Mouse (Mus musculus) neural tube, embryonic 14.5 days (tissue): ENCODE measurements around the gene Cox7a1. TPM values are rescaled to one million over a fixed set of nuclear protein-coding genes. Genes with fewer than 3 reads are reported as not detected.
"Not testable (repeated sequence)": the region's sequence is repeated elsewhere in the genome, so short reads cannot be mapped to it uniquely, and the experiment has no call there.

Experiments used
- ATAC-seq: fragments of 200-750 bp; cut with Nextera tagmentation; 2 replicates; pipeline ENCODE4 v1.8.0; 2017; ENCODE audit warnings: low read depth, mild to moderate bottlenecking, moderate TSS enrichment, moderate library complexity
- H3K27ac ChIP-seq: fragments of 300-500 bp; sonication (generic); 2 replicates; pipeline ENCODE4 v1.5.1; 2014; ENCODE audit warnings: low read depth, mild to moderate bottlenecking, control low read depth, low read length, moderate library complexity, mixed read lengths
- H3K27me3 ChIP-seq: fragments of 300-500 bp; sonication (generic); 2 replicates; pipeline ENCODE4 v1.6.1; 2014; ENCODE audit warnings: low read length; ENCODE audit not compliant: control insufficient read depth, insufficient read depth
- H3K36me3 ChIP-seq: fragments of 300-500 bp; sonication (generic); 2 replicates; pipeline ENCODE4 v1.6.1; 2014; ENCODE audit warnings: low read length, mixed read lengths; ENCODE audit not compliant: control insufficient read depth, insufficient read depth
- H3K4me1 ChIP-seq: fragments of 300-500 bp; sonication (generic); 2 replicates; pipeline ENCODE4 v1.6.1; 2014; ENCODE audit warnings: low read length; ENCODE audit not compliant: control insufficient read depth, insufficient read depth
- H3K4me2 ChIP-seq: fragments of 300-500 bp; sonication (generic); 2 replicates; pipeline ENCODE4 v1.6.1; 2014; ENCODE audit warnings: mild to moderate bottlenecking, low read depth, low read length, control low read depth
- H3K4me3 ChIP-seq: fragments of 300-500 bp; sonication (generic); 2 replicates; pipeline ENCODE4 v1.5.1; 2014; ENCODE audit warnings: low read depth, low read length, control low read depth, mixed read lengths
- H3K9ac ChIP-seq: fragments of 300-500 bp; sonication (generic); replicated peaks from 2 replicates; pipeline ENCODE4 v1.6.1; 2014; ENCODE audit warnings: low read depth, mild to moderate bottlenecking, control low read depth, low read length, mixed read lengths
- H3K9me3 ChIP-seq: fragments of 300-500 bp; sonication (generic); 2 replicates; pipeline ENCODE4 v1.6.1; 2016; ENCODE audit warnings: low read length; ENCODE audit not compliant: control insufficient read depth
- WGBS: fragments of 180-500 bp; shearing (Covaris S2); extraction: QIAGEN DNeasy Blood & Tissue Kit; methylation state at CpG from one replicate; pipeline ENCODE4 v1.1.7; 2014; 5-methylcytosine and 5-hydroxymethylcytosine counted together
- polyA plus RNA-seq: library from polyadenylated mRNA; unstranded; fragments of >200 nt; fragmentation: Nextera tagmentation; extraction: Ambion mirVana; gene quantifications from 2 replicates; pipeline ENCODE4 v1.2.1, GENCODE M21; 2014

Gene Cox7a1
- polyA plus RNA-seq, 1 experiment from 2014 or later, result 4.7 TPM

GRCm38 (mm10) chr7:30195461-30195860 is 11.5 kb downstream of the Cox7a1 start:
- no peak for ATAC-seq
- H3K36me3 ChIP-seq, result peaks cover 15% of the 10 kb centered on the region; the same call in 1 of the 2 replicates
- peak overlapping the region; percentile 80 for H3K4me3 ChIP-seq
- H3K4me2 ChIP-seq, result peak overlapping the region; percentile 87
- peaks cover 15% of the 10 kb centered on the region for H3K4me1 ChIP-seq
- no peaks in the 10 kb centered on the region for H3K27me3 ChIP-seq
- H3K9ac ChIP-seq, result peak overlapping the region; percentile 28; the same call in 1 of the 2 replicates
- no peak overlapping the region; the same call in 1 of the 2 replicates for H3K27ac ChIP-seq
- WGBS, result 65% methylated on average over 6 of the region's 6 CpGs
- H3K9me3 ChIP-seq, result no peaks in the 10 kb centered on the region

GRCm38 (mm10) chr7:30196171-30196570 is 12.2 kb downstream of the Cox7a1 start:
- Histone ChIP-seq H3K4me2 (no peak overlapping the region), H3K27me3 (no peaks in the 10 kb centered on the region), H3K9ac (no peak overlapping the region), H3K27ac (no peak overlapping the region), H3K9me3 (no peaks in the 10 kb centered on the region), H3K4me1 (peaks cover 15% of the 10 kb centered on the region), H3K36me3 (peaks cover 8% of the 10 kb centered on the region; the same call in 1 of the 2 replicates), H3K4me3 (no peak overlapping the region)
- WGBS, result 85% methylated on average over 6 of the region's 6 CpGs
- no peak for ATAC-seq

- Histone ChIP-seq H3K27me3 (no peaks in the 10 kb centered on the region), H3K4me2 (no peak overlapping the region), H3K9me3 (no peaks in the 10 kb centered on the region), H3K27ac (no peak overlapping the region), H3K36me3 (no peaks in the 10 kb centered on the region), H3K4me1 (peaks cover 14% of the 10 kb centered on the region), H3K9ac (no peak overlapping the region), H3K4me3 (no peak overlapping the region)
- ATAC-seq, result no peak
- WGBS, result 69% methylated on average over 5 of the region's 5 CpGs
Observed at GRCm38 (mm10) chr7:30197592-30198129, 13.7 kb downstream of the Cox7a1 start.

- H3K9ac ChIP-seq, result no peak within 1 kb of the TSS
- H3K27me3 ChIP-seq, result no peaks in the 10 kb centered on the region
- no peaks in the 10 kb centered on the region for H3K36me3 ChIP-seq
- no peaks in the 10 kb centered on the region for H3K9me3 ChIP-seq
- H3K27ac ChIP-seq, result no peak within 1 kb of the TSS
- 0 out of 2 replicates have a peak within 1 kb of the TSS, but pooled peaks have one; percentile 19 for H3K4me2 ChIP-seq
- peak within 1 kb of the TSS; percentile 6; the same call in 1 of the 2 replicates for H3K4me3 ChIP-seq
- peaks cover 5% of the 10 kb centered on the region for H3K4me1 ChIP-seq
- ATAC-seq, result no peak
- WGBS, result 9% methylated on average over 8 of the region's 8 CpGs
Observed at GRCm38 (mm10) chr7:30198481-30198971, 14.6 kb downstream of the Cox7a1 start, which contains the start of gene Capns1. TSS of gene Capns1 (minus strand) at chr7:30198811.

- Histone ChIP-seq H3K36me3 (no peaks in the 10 kb centered on the region), H3K9ac (no peak overlapping the region), H3K4me1 (0 out of 2 replicates have a peak, but pooled peaks cover 4% of the 10 kb centered on the region), H3K4me3 (no peak overlapping the region), H3K27me3 (no peaks in the 10 kb centered on the region), H3K4me2 (no peak overlapping the region), H3K27ac (no peak overlapping the region), H3K9me3 (no peaks in the 10 kb centered on the region)
- WGBS, result 80% methylated on average over 18 of the region's 18 CpGs
- no peak for ATAC-seq
Observed at GRCm38 (mm10) chr7:30199498-30200139, 15.7 kb downstream of the Cox7a1 start.

GRCm38 (mm10) chr7:30200200-30200599 is 16.3 kb downstream of the Cox7a1 start:
- no peak overlapping the region for H3K4me2 ChIP-seq
- WGBS, result 83% methylated on average over 5 of the region's 5 CpGs
- no peaks in the 10 kb centered on the region for H3K27me3 ChIP-seq
- no peak overlapping the region for H3K4me3 ChIP-seq
- H3K9ac ChIP-seq, result no peak overlapping the region
- H3K27ac ChIP-seq, result no peak overlapping the region
- ATAC-seq, result no peak
- no peaks in the 10 kb centered on the region for H3K9me3 ChIP-seq
- H3K36me3 ChIP-seq, result no peaks in the 10 kb centered on the region
- H3K4me1 ChIP-seq, result 0 out of 2 replicates have a peak, but pooled peaks cover 2% of the 10 kb centered on the region

GRCm38 (mm10) chr7:30200661-30201060 is 16.7 kb downstream of the Cox7a1 start:
- H3K4me3 ChIP-seq, H3K9me3 ChIP-seq, H3K4me2 ChIP-seq, H3K27me3 ChIP-seq, H3K27ac ChIP-seq, H3K4me1 ChIP-seq, ATAC-seq, H3K36me3 ChIP-seq, H3K9ac ChIP-seq: not testable (repeated sequence)
- WGBS, result 90% methylated on average over 5 of the region's 5 CpGs

GRCm38 (mm10) chr7:30202895-30203690 is 19.1 kb downstream of the Cox7a1 start:
- H3K4me3 ChIP-seq, result no peak overlapping the region
- WGBS, result 86% methylated on average over 11 of the region's 11 CpGs
- ATAC-seq, result no peak

More at GRCm38 (mm10) chr7:30202895-30203690, 19.1 kb downstream of the Cox7a1 start:
- H3K36me3 ChIP-seq, result no peaks in the 10 kb centered on the region
- no peaks in the 10 kb centered on the region for H3K9me3 ChIP-seq
- H3K9ac ChIP-seq, result no peak overlapping the region
- H3K27ac ChIP-seq, result no peak overlapping the region
- H3K27me3 ChIP-seq, result no peaks in the 10 kb centered on the region
- no peak overlapping the region for H3K4me2 ChIP-seq
- no peaks in the 10 kb centered on the region for H3K4me1 ChIP-seq
